Mouse (Mus musculus) heart, adult 9 months (tissue): ENCODE results near the gene Il23a.
"Not testable (repeated sequence)": the region's sequence is repeated elsewhere in the genome, so short reads cannot be mapped to it uniquely, and the experiment has no call there.

Experiments used
- DNase-seq, 2 experiments: peaks; one replicate each; pipeline ENCODE4 v3.0.0; 2022; ENCODE audit warnings: low spot score in 2 of 2

Il23a gene

GRCm38 (mm10) chr10:128298702-128299171 lies at the start of gene Il23a:
Il23a (minus strand) TSS chr10:128298752.
- no peak for DNase-seq

DNA sequence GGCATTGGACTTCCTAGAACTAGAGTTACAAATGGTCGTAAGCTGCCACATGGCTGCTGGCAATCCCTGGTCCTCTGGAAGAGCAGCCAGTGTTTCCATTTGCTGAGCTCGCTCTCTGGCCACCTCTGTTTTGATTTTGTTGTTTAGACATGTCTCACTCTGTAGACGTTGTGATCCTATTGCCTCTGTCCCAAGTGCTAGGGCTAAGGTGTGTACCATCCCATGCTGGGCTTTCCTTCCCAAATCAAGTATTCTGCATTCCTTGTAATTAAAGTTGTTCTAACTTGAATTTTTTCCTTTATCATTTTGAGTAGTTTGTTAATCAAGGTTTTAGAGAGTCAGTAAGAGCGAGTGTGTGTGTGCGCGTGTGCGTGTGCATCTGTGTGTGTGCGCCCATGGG lies 49.0 kb upstream of the Il23a start:
- no peak for DNase-seq

- DNase-seq = peak; percentile 85 to 86
Measured at GRCm38 (mm10) chr10:128344568-128345275, 46.2 kb upstream of the Il23a start.

- no peak for DNase-seq
Measured at GRCm38 (mm10) chr10:128343436-128343835, 44.9 kb upstream of the Il23a start.

DNA sequence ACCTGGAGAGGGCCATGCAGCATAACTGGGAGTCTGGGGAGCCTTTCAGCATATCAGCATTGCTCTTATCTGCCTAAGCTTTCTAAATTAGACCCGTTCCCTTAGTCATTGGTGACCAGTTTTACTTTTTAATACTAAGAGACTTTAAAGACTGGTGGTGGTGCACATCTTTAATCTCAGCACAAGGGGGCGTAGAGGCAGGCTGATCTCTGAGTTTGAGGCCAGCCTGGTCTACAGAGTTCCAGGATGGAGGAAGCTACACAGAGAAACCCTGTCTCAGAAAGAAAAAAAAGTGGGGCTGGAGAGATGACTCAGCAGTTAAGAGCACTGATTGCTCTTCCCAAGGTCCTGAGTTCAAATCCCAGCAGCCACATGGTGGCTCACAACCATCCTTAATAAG lies 41.7 kb upstream of the Il23a start:
- no peak for DNase-seq

GRCm38 (mm10) chr10:128338948-128339347 lies 40.4 kb upstream of the Il23a start:
- peak; percentile 30 to 44 for DNase-seq

DNA sequence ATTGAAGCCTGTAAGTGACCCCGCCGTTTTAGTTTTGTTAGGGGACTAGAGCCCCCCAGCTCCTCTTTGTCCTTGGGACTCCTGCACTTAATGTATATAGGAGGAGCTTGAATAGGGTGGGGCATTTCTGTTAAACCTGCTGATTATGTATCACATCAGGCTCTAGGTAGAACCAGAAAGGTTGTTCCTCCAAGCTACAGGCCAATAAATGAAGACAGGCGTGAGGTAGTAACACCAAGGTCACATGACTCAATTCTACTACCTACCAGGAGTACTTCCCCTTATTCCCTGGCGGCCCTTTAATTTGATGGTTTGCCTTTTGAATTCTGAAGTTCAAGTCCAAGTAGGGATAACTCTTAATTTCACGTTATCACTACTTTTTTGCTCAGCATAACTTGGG lies 39.9 kb upstream of the Il23a start:
- no peak for DNase-seq

DNA sequence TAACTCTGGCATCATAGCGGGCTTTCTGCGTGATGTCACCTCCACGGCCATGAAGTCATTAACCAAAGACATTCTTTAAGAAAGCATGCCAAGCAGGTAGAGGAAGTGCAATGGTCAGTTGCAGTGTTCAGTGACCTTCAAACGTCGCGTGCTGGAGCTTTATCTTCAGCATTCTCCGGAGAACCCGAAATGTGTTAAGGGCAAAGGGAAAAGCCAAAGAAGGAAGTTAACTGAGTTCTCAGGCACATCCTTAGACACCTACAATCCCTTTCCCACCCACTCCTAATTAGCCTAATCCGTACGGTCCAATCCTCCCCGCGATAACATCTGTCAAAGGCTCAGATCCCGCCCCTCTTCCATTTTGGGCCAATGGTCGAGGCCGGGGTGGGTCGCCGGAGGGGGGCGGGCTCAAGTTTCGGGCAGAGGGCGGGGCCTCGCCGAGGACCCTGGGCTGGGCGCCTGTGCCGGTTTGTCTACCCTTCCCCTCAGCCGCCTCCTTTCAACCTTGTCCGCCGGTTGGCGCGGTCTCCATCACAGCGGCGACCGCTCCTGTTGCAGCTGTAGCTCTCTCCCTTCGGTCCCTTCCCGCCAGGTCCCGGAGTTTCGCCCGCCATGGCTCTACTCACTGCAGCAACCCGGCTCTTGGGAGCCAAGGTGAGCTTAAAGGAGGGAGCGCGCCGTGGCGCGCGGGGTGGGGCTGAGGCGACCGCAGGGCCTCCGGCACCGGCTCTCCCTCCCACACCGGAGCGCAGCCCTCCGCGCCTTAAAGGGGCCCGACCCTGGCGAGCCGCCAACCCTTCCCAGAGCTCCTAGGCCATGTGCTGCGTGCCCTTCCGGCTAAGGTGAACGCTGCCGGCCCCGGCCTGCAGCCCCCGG lies 39.0 kb upstream of the Il23a start, which contains the start of gene Cs:
Cs (plus strand) TSS at position 429 of the 876 bp plus-strand sequence.
- peak; percentile 97 to 98 for DNase-seq

DNA sequence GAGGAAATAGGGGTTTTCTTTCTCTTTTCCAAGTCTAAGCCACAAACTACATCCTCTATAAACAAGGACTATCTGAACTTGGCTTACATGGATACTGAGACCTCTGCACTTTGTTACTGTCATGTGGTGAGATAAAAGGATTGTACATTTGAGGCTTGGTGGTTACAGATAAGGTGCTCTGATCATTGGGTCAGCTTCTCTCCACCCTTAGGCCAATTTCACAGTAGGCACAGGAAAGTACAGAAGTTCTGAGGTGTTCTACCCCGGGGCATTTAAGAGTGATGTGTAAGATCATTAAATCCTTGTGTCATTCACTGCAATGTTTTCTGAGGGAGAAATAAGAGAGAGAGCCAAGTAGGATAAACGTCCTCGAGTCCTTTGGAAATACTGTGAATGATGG lies 38.0 kb upstream of the Il23a start:
- no peak for DNase-seq

DNA sequence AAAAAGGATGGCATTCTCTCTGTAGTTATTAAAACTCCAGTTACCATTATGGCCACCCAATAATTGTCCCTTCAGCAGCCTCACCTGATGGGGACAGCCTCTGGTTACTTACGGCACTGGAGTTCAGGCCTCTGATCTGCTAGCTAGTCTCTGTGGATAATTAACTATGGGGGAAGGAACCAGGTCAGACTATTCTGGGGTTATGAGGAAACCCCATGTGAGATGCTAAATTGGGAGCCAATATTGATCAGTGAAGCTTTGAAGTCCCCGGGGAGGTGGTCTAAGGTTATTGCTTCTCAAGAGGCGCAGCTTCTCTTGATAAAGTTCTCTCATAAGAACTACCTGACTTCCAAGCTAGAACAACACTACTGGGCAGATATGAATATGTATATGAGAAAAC lies 37.6 kb upstream of the Il23a start:
- DNase-seq = no peak

GRCm38 (mm10) chr10:128335582-128335981 lies 37.0 kb upstream of the Il23a start:
- DNase-seq = peak in 1 of 2 experiments; percentile 75

DNA sequence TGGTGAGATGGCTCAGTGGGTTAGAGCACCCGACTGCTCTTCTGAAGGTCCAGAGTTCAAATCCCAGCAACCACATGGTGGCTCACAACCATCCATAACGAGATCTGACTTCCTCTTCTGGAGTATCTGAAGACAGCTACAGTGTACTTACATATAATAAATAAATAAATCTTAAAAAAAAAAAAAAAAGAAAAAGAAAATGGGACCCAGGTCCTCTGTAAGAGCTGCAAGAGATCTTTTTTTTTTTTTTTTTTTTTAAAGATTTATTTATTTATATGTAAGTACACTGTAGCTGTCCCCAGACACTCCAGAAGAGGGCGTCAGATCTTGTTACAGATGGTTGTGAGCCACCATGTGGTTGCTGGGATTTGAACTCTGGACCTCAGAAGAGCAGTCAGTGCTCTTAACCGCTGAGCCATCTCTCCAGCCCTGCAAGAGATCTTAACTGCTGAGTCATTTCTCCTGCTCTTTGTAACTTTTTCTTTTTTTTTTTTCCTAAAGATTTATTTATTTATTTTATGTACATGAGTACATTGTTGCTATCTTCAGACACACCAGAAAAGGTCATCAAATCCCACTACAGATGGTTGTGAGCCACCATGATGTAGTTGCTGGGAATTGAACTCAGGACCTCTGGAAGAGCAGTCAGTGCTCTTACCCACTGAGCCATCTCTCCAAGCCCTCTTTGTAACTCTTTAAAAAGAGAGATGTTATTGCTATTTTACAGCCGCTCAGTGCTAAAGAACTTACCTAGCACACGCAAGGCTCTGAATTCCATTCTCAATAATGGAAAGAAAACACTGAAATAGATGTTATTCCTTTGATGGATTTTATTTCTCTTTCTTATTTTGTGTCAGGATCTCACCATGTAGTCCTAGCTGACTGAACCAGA lies 34.1 kb upstream of the Il23a start:
- not testable (repeated sequence) for DNase-seq

DNA sequence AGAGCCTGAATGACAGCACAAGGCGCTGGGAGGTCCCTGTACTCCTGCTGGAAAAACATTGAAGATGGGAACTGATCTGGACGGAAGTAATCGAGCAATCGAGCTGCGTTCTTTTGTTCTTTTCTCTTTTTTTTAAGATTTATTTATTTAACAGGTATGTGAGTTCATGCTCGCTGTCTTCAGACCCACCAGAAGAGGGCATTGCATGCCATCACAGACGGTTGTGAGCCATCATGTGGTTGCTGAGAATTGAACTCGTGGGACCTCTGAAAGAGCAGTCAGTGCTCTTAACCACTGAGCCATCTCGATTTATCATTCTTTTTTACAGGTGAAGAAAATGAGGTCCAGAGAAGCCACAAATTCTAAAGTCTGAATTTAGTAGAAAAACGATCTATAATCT lies 29.1 kb upstream of the Il23a start:
- DNase-seq = no peak

GRCm38 (mm10) chr10:128326825-128327224 lies 28.3 kb upstream of the Il23a start:
- DNase-seq = no peak

- DNase-seq = no peak
Measured at GRCm38 (mm10) chr10:128323516-128323915, 25.0 kb upstream of the Il23a start.

DNA sequence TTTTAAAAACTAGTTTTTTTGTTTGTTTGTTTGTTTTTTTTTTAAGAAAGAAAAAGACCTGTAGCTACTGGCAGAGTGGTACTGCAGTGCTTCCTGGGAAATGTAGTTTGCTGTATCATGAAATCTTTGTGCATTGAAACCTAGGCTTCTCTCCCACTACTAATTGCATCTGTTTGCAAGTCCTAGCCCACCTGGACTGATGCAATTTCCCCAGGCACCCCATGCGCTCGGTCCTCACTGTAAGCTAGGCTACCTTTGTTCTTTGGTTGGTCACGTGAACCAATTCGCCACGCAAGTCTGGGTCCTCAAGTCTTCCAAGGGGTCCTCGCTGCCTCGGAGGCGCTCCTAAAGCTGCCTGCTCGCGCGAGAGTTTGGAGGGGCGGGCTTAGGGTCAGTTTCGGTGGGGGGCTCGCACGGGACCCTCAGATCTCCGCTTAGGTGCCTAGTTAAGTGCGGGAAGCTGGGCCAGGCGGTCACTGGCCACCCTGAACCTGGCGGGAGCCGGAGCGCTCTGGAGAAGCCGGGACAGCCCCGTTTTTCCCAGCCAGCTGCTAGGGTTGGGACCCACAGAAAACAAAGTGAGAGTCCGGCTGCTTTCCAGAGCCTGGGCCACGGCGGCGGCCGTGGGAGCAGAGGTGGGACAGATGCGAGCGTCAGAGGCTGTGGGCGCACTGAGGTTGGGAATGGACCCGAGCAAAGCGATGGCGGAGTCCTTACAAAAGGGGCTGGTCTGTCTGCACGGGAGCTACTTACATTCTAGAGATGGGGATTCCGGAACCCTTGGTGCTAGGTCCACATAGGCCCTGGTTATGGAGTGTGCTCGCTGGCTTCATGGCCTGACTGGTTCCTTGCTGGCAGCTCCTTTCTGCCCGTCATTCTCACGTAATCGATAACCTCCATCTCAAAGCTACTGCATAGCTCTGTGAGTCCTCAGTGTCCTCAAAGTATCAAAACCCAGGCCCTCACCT lies 23.9 kb upstream of the Il23a start, which contains the start of gene Cnpy2:
Cnpy2 (plus strand) TSS at position 319 of the 968 bp plus-strand sequence.
- peak; percentile 85 to 89 for DNase-seq

DNA sequence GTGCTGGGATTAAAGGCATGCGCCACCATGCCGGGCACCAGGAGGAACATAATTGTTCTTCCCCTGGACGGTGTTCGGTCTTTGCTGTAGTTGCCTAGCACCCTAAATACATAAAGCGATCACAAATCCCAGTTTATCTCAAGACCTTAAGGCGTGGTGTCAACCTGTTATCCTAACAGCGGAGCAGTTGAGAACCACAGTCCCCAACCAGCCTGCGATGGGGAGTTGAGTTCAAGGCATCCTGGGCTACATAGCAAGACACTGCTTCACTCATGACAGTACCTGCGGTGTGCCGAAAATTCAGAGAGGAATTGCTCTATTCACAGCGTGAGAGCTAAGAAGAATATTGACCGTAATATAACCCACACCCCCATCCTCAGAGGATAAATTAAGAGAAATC lies 23.1 kb upstream of the Il23a start:
- no peak for DNase-seq

GRCm38 (mm10) chr10:128315578-128315977 lies 17.0 kb upstream of the Il23a start:
- no peak for DNase-seq

- DNase-seq = no peak
Measured at GRCm38 (mm10) chr10:128310902-128311301, 12.3 kb upstream of the Il23a start.

GRCm38 (mm10) chr10:128310177-128310576 lies 11.6 kb upstream of the Il23a start:
- no peak for DNase-seq
